Mouse (Mus musculus): ENCODE measurements around the gene Lin54. TPM values are rescaled to one million over a fixed set of nuclear protein-coding genes. Genes with fewer than 3 reads are reported as not detected.

Lin54 gene
- total RNA-seq, 2 experiments from 2014 or later, result 5.6 to 6.1 TPM

- no peak for DNase-seq
Observed at GRCm38 (mm10) chr5:100418861-100419260, 81.6 kb downstream of the Lin54 start.

DNA sequence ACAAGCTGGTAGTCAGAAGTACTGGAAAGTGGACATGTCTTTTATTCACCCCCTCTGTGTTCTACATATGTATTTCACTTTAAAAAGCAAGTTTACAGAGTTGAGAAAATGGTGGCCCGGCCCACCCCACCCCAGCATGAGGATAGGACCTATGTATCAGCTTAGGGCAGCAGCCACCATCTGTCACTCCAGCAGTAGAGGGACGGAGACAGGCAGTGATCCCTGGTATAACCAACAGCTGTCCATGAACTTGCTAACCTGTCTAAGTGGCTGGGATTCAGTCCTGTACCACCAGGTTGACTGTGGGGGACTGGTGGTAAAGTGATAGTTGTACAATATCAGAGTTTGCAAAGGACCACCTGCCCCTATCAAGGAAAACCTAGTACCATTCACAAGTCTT lies 82.4 kb downstream of the Lin54 start:
- no peak for DNase-seq

GRCm38 (mm10) chr5:100415761-100416590 lies 84.5 kb downstream of the Lin54 start, which contains the start of gene Sec31a:
Gene Sec31a (minus strand): TSS chr5:100416234.
- DNase-seq, result peak; percentile 96 to 99

- DNase-seq, result no peak
Observed at GRCm38 (mm10) chr5:100414474-100415196, 85.8 kb downstream of the Lin54 start.

- no peak for DNase-seq
Observed at GRCm38 (mm10) chr5:100412886-100413285, 87.6 kb downstream of the Lin54 start.

- no peak for DNase-seq
Observed at GRCm38 (mm10) chr5:100410281-100410680, 90.2 kb downstream of the Lin54 start.

DNA sequence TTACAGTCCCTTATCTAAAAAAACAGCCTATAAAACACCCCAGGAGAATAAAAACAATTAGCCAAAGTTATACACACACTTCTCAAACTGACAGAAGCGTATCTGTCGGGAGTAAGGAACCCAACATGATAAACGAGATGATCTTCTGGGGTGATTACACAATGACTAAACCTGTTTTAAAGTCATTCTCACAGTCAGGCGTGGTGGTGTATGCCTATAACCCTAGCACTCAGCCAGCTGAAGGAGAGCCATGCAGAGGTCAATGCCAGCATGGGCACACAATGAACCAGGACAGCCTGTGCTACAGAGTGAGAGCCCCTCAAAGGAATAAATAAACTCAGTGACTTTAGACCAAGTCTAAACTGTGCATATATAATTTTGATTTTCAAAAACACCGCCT lies 92.0 kb downstream of the Lin54 start:
- no peak for DNase-seq

- no peak for DNase-seq
Observed at GRCm38 (mm10) chr5:100396753-100397152, 103.7 kb downstream of the Lin54 start.

GRCm38 (mm10) chr5:100393681-100394080 lies 106.8 kb downstream of the Lin54 start:
- DNase-seq, result peak in 1 of 2 experiments; percentile 21

- no peak for DNase-seq
Observed at GRCm38 (mm10) chr5:100392436-100392955, 107.9 kb downstream of the Lin54 start.

Small RNAs within 50 kb of the gene (microRNA-seq; reads per million reads assigned to microRNA genes)
- gene Gm23222, result 0 reads per million in 2 experiments

Other genes starting within 250 kb of the Lin54 start
- 100 to 1,000 TPM in 1 of 2 experiments, 10 to 100 TPM in 1; 93.5 to 101 TPM for gene Sec31a, start 84.4 kb downstream of the Lin54 start, total RNA-seq (2021)
- 10 to 100 TPM; 89.2 to 93.2 TPM for gene Cops4, start 17.7 kb upstream of the Lin54 start, total RNA-seq (2021)
- 1 to 10 TPM; 1.1 to 4.1 TPM for gene Plac8, start 71.6 kb upstream of the Lin54 start, total RNA-seq (2021)
- 100 to 1,000 TPM; 104 to 107 TPM for gene Coq2, start 174.5 kb upstream of the Lin54 start, total RNA-seq (2021)
- 1 to 10 TPM; 1.0 to 1.8 TPM for gene Hpse, start 219.1 kb upstream of the Lin54 start, total RNA-seq (2021)

All from heart, adult 18-20 months (tissue).